Mouse (Mus musculus) MEL (cell line): Measurements from ENCODE around the gene Il10rb. TPM values are rescaled to one million over a fixed set of nuclear protein-coding genes. Genes with fewer than 3 reads are reported as not detected.

Source experiments
- DNase-seq: peaks from one replicate; pipeline ENCODE4 v3.0.0; 2011; ENCODE audit warnings: low read depth, low spot score
- H3K27ac ChIP-seq: 2 replicates; pipeline ENCODE4 v1.5.1; 2012; ENCODE audit warnings: low read depth, mild to moderate bottlenecking, control low read depth, low read length, moderate library complexity; ENCODE audit not compliant: control insufficient read depth
- H3K27me3 ChIP-seq, 2 experiments: fragments of 150-350 bp in 1 of 2; sonication (generic) in 1 of 2; 2 replicates each; pipeline ENCODE4 v1.6.1; 2012; ENCODE audit warnings: low read length in 2 of 2, mild to moderate bottlenecking in 2 of 2, improper control_type of control experiment in 1 of 2, moderate library complexity in 1 of 2; ENCODE audit not compliant: insufficient read depth in 2 of 2, control insufficient read depth in 1 of 2
- H3K36me3 ChIP-seq, 2 experiments: 2 replicates each; pipeline ENCODE4 v1.6.1; 2012 to 2014; ENCODE audit warnings: low read length in 2 of 2, improper control_type of control experiment in 1 of 2, inconsistent platforms in 1 of 2, mild to moderate bottlenecking in 1 of 2; ENCODE audit not compliant: insufficient read depth in 2 of 2, control insufficient read depth in 1 of 2
- H3K4me1 ChIP-seq, 2 experiments: fragments of 150-350 bp in 1 of 2; sonication (generic) in 1 of 2; 2 replicates each; pipeline ENCODE4 v1.6.1; 2012; ENCODE audit warnings: low read length in 2 of 2, improper control_type of control experiment in 1 of 2, mild to moderate bottlenecking in 1 of 2; ENCODE audit not compliant: insufficient read depth in 2 of 2, control insufficient read depth in 1 of 2
- H3K4me3 ChIP-seq, 2 experiments: fragments of 150-350 bp in 1 of 2; sonication (generic) in 1 of 2; 2 replicates each; pipeline ENCODE4 v1.5.1; 2012; ENCODE audit warnings: low read depth in 2 of 2, low read length in 2 of 2, mild to moderate bottlenecking in 2 of 2, moderate library complexity in 2 of 2, control low read depth in 1 of 2, improper control_type of control experiment in 1 of 2; ENCODE audit not compliant: control insufficient read depth in 1 of 2, insufficient read depth in 1 of 2
- H3K79me2 ChIP-seq: 2 replicates; pipeline ENCODE4 v1.6.1; 2012; ENCODE audit warnings: mild to moderate bottlenecking, low read length, moderate library complexity; ENCODE audit not compliant: control insufficient read depth, poor library complexity, insufficient read depth
- H3K9ac ChIP-seq: 2 replicates; pipeline ENCODE4 v1.6.1; 2012; ENCODE audit warnings: low read depth, mild to moderate bottlenecking, control low read depth, low read length, moderate library complexity; ENCODE audit not compliant: control insufficient read depth, poor library complexity, severe bottlenecking
- H3K9me3 ChIP-seq: fragments of 150-350 bp; sonication (generic); replicated peaks from 2 replicates; pipeline ENCODE4 v1.6.1; 2012; ENCODE audit warnings: mild to moderate bottlenecking, low read length, improper control_type of control experiment, moderate library complexity; ENCODE audit not compliant: insufficient read depth
- E2F4 ChIP-seq: IDR thresholded peaks from 2 replicates; pipeline ENCODE4 v1.6.1; 2011; ENCODE audit warnings: low read depth, low read length, improper control_type of control experiment, borderline replicate concordance
- GABPA ChIP-seq: IDR thresholded peaks from 2 replicates; pipeline ENCODE4 v1.6.1; 2012; ENCODE audit warnings: low read depth, mild to moderate bottlenecking, inconsistent platforms, low read length, improper control_type of control experiment, moderate library complexity
- HCFC1 ChIP-seq: IDR thresholded peaks from 2 replicates; pipeline ENCODE4 v1.6.1; 2012; ENCODE audit warnings: low read depth, mild to moderate bottlenecking, inconsistent platforms, low read length, improper control_type of control experiment, moderate library complexity
- JUND ChIP-seq: IDR thresholded peaks from 2 replicates; pipeline ENCODE4 v1.6.1; 2011; ENCODE audit warnings: low read depth, mild to moderate bottlenecking, improper control_type of control experiment, low read length
- MAX ChIP-seq: IDR thresholded peaks from 2 replicates; pipeline ENCODE4 v1.6.1; 2011; ENCODE audit warnings: low read length, improper control_type of control experiment
- MAZ ChIP-seq: IDR thresholded peaks from 2 replicates; pipeline ENCODE4 v1.6.1; 2012; ENCODE audit warnings: low read depth, mild to moderate bottlenecking, inconsistent platforms, low read length, improper control_type of control experiment
- MEF2A ChIP-seq: IDR thresholded peaks from 2 replicates; pipeline ENCODE4 v1.6.1; 2014; ENCODE audit warnings: low read depth, mild to moderate bottlenecking, inconsistent platforms, low read length, improper control_type of control experiment; ENCODE audit not compliant: poor library complexity, insufficient replicate concordance, severe bottlenecking; ENCODE audit errors: extremely low read depth
- MYC ChIP-seq: IDR thresholded peaks from 2 replicates; pipeline ENCODE4 v1.6.1; 2011; ENCODE audit warnings: low read depth, mild to moderate bottlenecking, low read length, improper control_type of control experiment, moderate library complexity
- NRF1 ChIP-seq: IDR thresholded peaks from 2 replicates; pipeline ENCODE4 v1.6.1; 2014; ENCODE audit warnings: low read depth, mild to moderate bottlenecking, inconsistent platforms, low read length, improper control_type of control experiment, moderate library complexity; ENCODE audit not compliant: poor library complexity, insufficient read depth, severe bottlenecking
- POLR2AphosphoS5 ChIP-seq: IDR thresholded peaks from 2 replicates; pipeline ENCODE4 v1.6.1; 2012; ENCODE audit warnings: low read depth, borderline replicate concordance, mild to moderate bottlenecking, inconsistent platforms, low read length, moderate library complexity, mixed read lengths
- SMC3 ChIP-seq: IDR thresholded peaks from 2 replicates; pipeline ENCODE4 v1.6.1; 2011; ENCODE audit warnings: low read depth, low read length, improper control_type of control experiment
- TBP ChIP-seq: IDR thresholded peaks from 2 replicates; pipeline ENCODE4 v1.8.0; 2011; ENCODE audit warnings: low read depth, low read length, improper control_type of control experiment
- ZKSCAN1 ChIP-seq: IDR thresholded peaks from 2 replicates; pipeline ENCODE4 v1.6.1; 2012; ENCODE audit warnings: low read depth, mild to moderate bottlenecking, inconsistent platforms, low read length, improper control_type of control experiment, moderate library complexity
- polyA plus RNA-seq, 2 experiments: library from polyadenylated mRNA; stranded (reverse) in 1 of 2; unstranded in 1 of 2; fragments of >175 nt in 1 of 2; fragments of >200 nt in 1 of 2; gene quantifications; 2 replicates each; pipeline versions ENCODE4 v1.2.1 to v1.2.4; 2012; ENCODE audit warnings: low replicate concordance in 2 of 2, low read depth in 1 of 2; ENCODE audit not compliant: insufficient read length in 2 of 2, insufficient read depth in 1 of 2, missing spikeins in 1 of 2
- total RNA-seq: library from RNA; depleted of rRNA; stranded (reverse); fragments of 300-350 nt; gene quantifications from 2 replicates; pipeline ENCODE4 v1.2.3, GENCODE M21; 2012

Gene Il10rb
- total and polyA plus RNA-seq, 3 experiments, result 4.7 to 14.6 TPM; not detected in 1

GRCm38 (mm10) chr16:91403784-91404183 lies 2.2 kb upstream of the Il10rb start:
- H3K4me1 ChIP-seq, result peaks cover 6 to 13% of the 10 kb centered on the region in 2 experiments; a peak in 2 of 4 replicates
- H3K36me3 ChIP-seq, result peaks cover 0 to 13% of the 10 kb centered on the region in 2 experiments; a peak in 2 of 4 replicates
- H3K9ac ChIP-seq, result no peak overlapping the region
- no peak overlapping the region for H3K4me3 ChIP-seq
- H3K27me3 ChIP-seq, result no peaks in the 10 kb centered on the region
- peaks cover 4% of the 10 kb centered on the region; the same call in 1 of the 2 replicates for H3K79me2 ChIP-seq
- no peak overlapping the region for H3K27ac ChIP-seq
- no peak for DNase-seq
- TF ChIP-seq NRF1 (no peak), JUND (no peak), MEF2A (no peak), MAX (no peak), POLR2AphosphoS5 (no peak), GABPA (no peak), SMC3 (no peak), MYC (no peak), TBP (no peak), ZKSCAN1 (no peak), E2F4 (no peak)
- TF ChIP-seq, all 39 proteins: peak for 0
- no peaks in the 10 kb centered on the region for H3K9me3 ChIP-seq

- no peaks in the 10 kb centered on the region for H3K27me3 ChIP-seq
- H3K4me1 ChIP-seq, result peaks cover 6 to 13% of the 10 kb centered on the region in 2 experiments; a peak in 2 of 4 replicates
- H3K27ac ChIP-seq, result no peak overlapping the region
- H3K4me3 ChIP-seq, result no peak overlapping the region
- DNase-seq, result no peak
- H3K79me2 ChIP-seq, result peaks cover 4% of the 10 kb centered on the region; the same call in 1 of the 2 replicates
- H3K36me3 ChIP-seq, result peaks cover 0 to 13% of the 10 kb centered on the region in 2 experiments; a peak in 2 of 4 replicates
- no peak overlapping the region for H3K9ac ChIP-seq
- H3K9me3 ChIP-seq, result no peaks in the 10 kb centered on the region
- TF ChIP-seq MAZ, result no peak
- no peak for TF ChIP-seq NRF1
- no peak for TF ChIP-seq HCFC1
- TF ChIP-seq MAX, result no peak
- no peak for TF ChIP-seq GABPA
- TF ChIP-seq, all 39 proteins: peak for 0
Measured at GRCm38 (mm10) chr16:91404187-91404586, 1.8 kb upstream of the Il10rb start.
